Mouse (Mus musculus): ENCODE results near the gene Mettl6. TPM values are rescaled to one million over a fixed set of nuclear protein-coding genes. Genes with fewer than 3 reads are reported as not detected.

Gene Mettl6
- 80.7 and 81.5 TPM in 2 replicates for polyA plus RNA-seq (2016; fragmentation: Nextera tagmentation; extraction: Ambion mirVana)

DNA sequence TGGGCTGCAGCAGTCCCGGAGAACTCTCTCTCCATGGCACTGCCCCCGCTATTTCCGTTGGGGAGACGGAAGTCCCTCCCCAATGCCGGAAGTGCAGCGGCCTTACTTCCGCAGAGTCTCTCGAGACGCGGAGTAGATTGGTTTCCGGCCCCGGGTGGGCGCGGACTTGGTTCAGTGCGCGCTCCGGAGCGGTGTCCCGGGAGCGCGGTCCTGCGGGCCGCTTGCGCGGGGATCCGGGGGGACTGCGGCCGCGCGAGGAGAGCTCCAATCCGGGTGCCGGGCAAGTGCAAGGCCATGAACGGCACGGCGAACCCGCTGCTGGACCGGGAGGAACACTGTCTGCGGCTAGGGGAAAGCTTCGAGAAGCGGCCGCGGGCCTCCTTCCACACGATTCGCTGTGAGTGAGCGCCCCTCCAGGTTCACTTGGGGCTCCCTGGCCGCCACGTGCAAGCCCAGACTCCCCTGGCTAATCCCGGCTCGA is at the start of gene Mettl6:
Gene Mettl6 (minus strand): TSS at position 66 of the 481 bp plus-strand sequence.
- Histone ChIP-seq H3K4me1 (peaks cover 31% of the 10 kb centered on the region), H3K36me3 (peaks cover 53% of the 10 kb centered on the region), H3K27ac (replicated peaks) (peak within 1 kb of the TSS; percentile 94), H3K4me3 (peak within 1 kb of the TSS; percentile 95), H3K27me3 (ENCODE audit: low read depth, poor library complexity, severe bottlenecking) (no peaks in the 10 kb centered on the region), H3K9me3 (replicated peaks) (no peaks in the 10 kb centered on the region)
- DNase-seq (ENCODE audit: low spot score): peak; percentile 91
- WGBS: 0% methylated on average over 49 of the region's 49 CpGs

DNA sequence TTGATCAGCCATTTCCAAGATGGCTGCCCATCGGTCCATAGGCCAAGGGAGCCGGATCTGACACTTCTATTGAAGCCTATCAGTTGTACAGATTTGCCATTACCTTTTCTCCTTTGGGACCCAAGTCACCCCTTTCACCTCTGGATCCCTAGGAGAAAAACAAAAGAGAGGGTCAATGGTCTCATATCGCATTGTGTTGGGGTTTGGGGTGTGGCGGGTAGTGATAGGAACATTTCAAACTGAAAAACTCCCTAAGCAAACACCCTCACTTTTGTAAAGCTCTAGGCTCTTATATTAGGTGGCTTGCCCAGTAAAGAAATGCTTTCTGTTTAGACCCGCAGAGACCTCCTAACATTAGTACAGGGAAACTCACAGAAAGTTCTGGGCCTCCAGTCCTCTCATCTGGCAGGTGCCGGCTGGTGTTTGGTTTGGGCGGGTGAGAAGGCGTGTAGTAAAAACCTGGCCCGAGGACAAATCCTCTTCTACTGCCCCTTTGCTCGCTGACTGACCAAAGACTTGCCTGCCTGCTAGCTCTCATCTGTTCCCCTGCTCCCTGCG is 49.1 kb upstream of the Mettl6 start:
- H3K36me3 ChIP-seq: no peaks in the 10 kb centered on the region
- H3K27ac ChIP-seq (replicated peaks): peak overlapping the region; percentile 38; the same call in 1 of the 2 replicates
- H3K27me3 ChIP-seq (ENCODE audit: low read depth, poor library complexity, severe bottlenecking): no peaks in the 10 kb centered on the region
- no peak for DNase-seq (ENCODE audit: low spot score)
- H3K4me3 ChIP-seq: no peak overlapping the region
- 80% methylated on average over 11 of the region's 11 CpGs for WGBS
- H3K4me1 ChIP-seq: peaks cover 6% of the 10 kb centered on the region; the same call in 1 of the 2 replicates
- H3K9me3 ChIP-seq (replicated peaks): no peaks in the 10 kb centered on the region

DNA sequence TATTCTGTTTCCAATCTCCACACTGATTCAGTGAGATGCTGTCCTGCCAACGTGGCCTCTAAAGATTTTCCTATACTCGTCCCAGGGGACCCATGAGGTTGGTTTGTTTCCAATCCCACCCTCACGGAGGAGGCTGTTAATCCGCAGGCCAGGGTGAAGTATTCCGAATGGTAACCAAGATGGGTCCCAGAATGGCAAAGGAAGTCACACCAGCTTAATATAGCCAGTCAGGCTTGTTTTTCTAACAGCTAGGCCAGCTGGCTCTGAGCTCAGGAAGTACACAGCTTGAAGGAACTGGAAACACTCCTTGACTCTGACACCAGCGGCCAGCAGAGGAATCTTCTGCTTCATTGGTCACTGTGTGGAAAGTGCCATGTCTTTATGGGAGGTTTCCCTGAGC is 42.5 kb upstream of the Mettl6 start:
- H3K27me3 ChIP-seq (ENCODE audit: low read depth, poor library complexity, severe bottlenecking): no peaks in the 10 kb centered on the region
- no peaks in the 10 kb centered on the region for H3K9me3 ChIP-seq (replicated peaks)
- no peak overlapping the region for H3K4me3 ChIP-seq
- H3K27ac ChIP-seq (replicated peaks): no peak overlapping the region
- no peaks in the 10 kb centered on the region for H3K36me3 ChIP-seq
- 76% methylated on average over 6 of the region's 6 CpGs for WGBS
- no peaks in the 10 kb centered on the region for H3K4me1 ChIP-seq
- DNase-seq (ENCODE audit: low spot score): no peak

DNA sequence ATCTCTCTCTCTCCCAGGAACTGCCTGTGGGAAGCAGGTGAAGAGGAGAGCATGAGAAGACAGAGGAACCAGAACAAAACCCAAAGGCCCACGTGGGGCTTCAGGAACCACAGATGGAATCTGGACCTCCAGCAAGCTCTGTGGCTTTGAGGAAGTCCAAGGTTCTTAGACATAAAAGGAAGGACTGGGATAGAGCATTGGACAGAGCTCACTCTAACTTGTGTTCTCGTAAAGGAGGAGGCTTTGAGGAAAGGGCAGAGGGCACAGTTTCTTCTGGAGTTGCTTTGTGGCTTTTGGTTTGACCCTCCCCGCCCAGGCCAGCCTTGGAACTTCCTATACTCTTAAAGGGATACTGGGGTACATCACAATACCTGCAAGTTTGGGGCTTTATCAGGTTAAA is 37.8 kb upstream of the Mettl6 start:
- no peak overlapping the region for H3K27ac ChIP-seq (replicated peaks)
- H3K4me1 ChIP-seq: 0 out of 2 replicates have a peak, but pooled peaks cover 2% of the 10 kb centered on the region
- 70% methylated on average over 3 of the region's 3 CpGs for WGBS
- H3K9me3 ChIP-seq (replicated peaks): no peaks in the 10 kb centered on the region
- H3K36me3 ChIP-seq: no peaks in the 10 kb centered on the region
- no peak for DNase-seq (ENCODE audit: low spot score)
- no peak overlapping the region for H3K4me3 ChIP-seq
- no peaks in the 10 kb centered on the region for H3K27me3 ChIP-seq (ENCODE audit: low read depth, poor library complexity, severe bottlenecking)

DNA sequence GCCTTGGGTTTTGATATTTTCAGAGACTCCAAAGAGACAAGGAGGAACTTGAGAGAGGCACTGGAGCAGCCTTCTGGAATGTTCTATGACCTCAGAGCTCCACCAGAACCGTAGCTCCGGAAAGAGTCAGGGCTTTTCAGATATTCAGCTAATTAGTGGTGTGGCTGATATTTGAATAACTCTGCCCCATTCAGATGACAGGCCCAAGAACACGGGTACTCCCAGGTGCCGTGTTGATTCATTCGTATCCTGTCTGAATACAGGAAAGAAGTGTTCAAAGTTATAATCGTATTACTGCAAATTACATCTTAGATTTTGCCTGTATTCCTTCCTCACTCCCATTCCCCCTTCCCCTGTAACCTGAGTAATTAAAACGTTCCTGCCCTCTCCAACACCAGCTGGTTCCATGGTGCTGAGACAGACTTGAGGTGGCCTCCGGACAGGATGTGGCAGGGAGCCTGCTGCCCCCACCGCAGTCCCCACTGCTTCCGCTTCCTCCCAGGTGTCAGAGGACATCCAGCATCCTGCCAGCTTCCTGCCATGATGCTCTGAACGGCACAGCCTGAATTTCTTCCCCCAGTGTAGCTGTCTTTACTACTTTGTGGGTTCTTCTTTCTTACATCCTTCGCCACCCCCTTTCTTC is 36.8 kb upstream of the Mettl6 start:
- no peak for DNase-seq (ENCODE audit: low spot score)
- Histone ChIP-seq H3K27ac (replicated peaks) (no peak overlapping the region), H3K4me1 (0 out of 2 replicates have a peak, but pooled peaks cover 2% of the 10 kb centered on the region), H3K9me3 (replicated peaks) (no peaks in the 10 kb centered on the region), H3K36me3 (no peaks in the 10 kb centered on the region), H3K27me3 (ENCODE audit: low read depth, poor library complexity, severe bottlenecking) (no peaks in the 10 kb centered on the region), H3K4me3 (no peak overlapping the region)
- 75% methylated on average over 12 of the region's 12 CpGs for WGBS

DNA sequence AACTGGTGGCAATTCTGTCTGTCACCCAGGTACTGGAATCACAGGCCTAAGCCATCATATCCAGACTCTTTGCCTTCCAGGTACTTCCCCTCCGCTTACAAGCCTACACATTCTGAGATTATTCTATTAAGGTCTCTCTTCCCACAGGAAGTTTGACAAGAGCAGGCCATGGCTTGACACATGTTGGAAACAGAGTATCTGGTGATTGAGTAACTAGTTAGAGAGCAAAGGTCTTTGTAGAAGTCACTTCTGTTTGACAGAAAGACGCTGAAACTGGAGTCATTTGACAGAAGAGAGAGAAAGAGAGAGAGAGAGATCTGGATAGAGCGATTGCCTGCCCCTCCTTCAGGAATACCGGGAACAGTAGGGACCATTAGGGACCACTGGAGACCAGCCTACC is 36.0 kb upstream of the Mettl6 start:
- H3K9me3 ChIP-seq (replicated peaks): no peaks in the 10 kb centered on the region
- H3K36me3 ChIP-seq: no peaks in the 10 kb centered on the region
- no peaks in the 10 kb centered on the region for H3K27me3 ChIP-seq (ENCODE audit: low read depth, poor library complexity, severe bottlenecking)
- 0 out of 2 replicates have a peak, but pooled peaks cover 2% of the 10 kb centered on the region for H3K4me1 ChIP-seq
- DNase-seq (ENCODE audit: low spot score): no peak
- WGBS: 86% methylated on average over 4 of the region's 4 CpGs
- no peak overlapping the region for H3K4me3 ChIP-seq
- H3K27ac ChIP-seq (replicated peaks): no peak overlapping the region

DNA sequence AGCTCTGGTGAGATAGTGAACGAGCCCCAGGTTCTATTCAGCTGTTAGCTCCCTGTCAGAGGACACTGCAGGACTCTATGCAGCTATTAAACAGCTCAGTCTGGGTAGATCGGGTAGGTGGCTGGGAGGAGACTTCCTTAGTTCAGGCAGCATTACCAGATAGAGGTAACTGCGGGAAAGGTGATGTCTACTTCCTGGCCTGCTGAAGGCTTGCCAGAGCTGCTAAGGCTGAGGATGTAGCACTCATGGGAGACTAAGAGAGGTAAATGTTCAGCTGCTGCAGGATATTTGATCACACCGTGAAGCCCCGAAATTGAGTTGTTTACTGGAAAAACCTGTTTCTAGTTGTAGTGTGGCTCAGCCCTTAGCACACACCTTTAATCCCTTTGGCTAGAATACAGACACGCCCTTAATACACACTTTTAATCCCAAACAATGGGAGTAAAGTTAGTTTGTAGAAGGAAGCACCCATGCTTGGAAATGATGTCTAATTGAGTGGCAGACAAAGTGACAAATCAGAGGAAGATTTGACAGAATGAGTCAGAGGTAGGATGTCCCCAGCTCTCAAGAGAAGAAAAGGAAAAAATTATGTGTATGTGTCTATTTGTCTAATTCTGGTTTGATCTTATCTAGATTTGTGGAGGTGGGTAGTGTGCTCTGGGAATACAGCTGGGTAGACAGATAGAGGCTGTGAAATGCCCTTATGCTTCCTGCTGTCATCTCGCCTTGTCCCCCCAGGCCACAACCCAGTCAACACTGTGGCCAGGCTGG is 30.4 kb upstream of the Mettl6 start:
- no peak overlapping the region for H3K27ac ChIP-seq (replicated peaks)
- WGBS: 81% methylated on average over 7 of the region's 7 CpGs
- no peak overlapping the region for H3K4me3 ChIP-seq
- no peaks in the 10 kb centered on the region for H3K36me3 ChIP-seq
- H3K4me1 ChIP-seq: 0 out of 2 replicates have a peak, but pooled peaks cover 2% of the 10 kb centered on the region
- no peaks in the 10 kb centered on the region for H3K9me3 ChIP-seq (replicated peaks)
- H3K27me3 ChIP-seq (ENCODE audit: low read depth, poor library complexity, severe bottlenecking): no peaks in the 10 kb centered on the region
- no peak for DNase-seq (ENCODE audit: low spot score)

DNA sequence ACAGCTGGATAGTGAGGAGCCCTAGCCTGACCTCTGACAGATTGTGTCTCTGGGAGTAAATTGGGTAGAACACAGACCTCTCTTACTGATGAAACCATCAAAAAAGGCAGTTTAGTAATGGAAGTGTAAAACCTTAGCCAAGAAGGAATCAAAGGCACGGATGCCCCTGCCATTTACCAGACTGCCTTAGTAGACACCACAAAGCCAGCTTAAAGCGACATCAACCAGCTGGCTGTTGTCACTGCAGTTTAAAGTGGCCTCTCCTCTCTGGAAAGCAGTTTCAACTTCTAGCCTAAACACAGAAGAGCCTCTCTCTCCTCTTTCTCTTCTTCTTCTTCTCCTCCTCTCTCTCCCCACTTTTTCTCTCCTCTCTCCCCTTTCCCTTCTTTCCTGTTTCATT is 26.5 kb upstream of the Mettl6 start:
- no peaks in the 10 kb centered on the region for H3K36me3 ChIP-seq
- H3K9me3 ChIP-seq (replicated peaks): no peaks in the 10 kb centered on the region
- WGBS: 83% methylated on average over 2 of the region's 2 CpGs
- H3K4me1 ChIP-seq: 0 out of 2 replicates have a peak, but pooled peaks cover 5% of the 10 kb centered on the region
- no peak for DNase-seq (ENCODE audit: low spot score)
- no peak overlapping the region for H3K4me3 ChIP-seq
- no peaks in the 10 kb centered on the region for H3K27me3 ChIP-seq (ENCODE audit: low read depth, poor library complexity, severe bottlenecking)
- H3K27ac ChIP-seq (replicated peaks): no peak overlapping the region

DNA sequence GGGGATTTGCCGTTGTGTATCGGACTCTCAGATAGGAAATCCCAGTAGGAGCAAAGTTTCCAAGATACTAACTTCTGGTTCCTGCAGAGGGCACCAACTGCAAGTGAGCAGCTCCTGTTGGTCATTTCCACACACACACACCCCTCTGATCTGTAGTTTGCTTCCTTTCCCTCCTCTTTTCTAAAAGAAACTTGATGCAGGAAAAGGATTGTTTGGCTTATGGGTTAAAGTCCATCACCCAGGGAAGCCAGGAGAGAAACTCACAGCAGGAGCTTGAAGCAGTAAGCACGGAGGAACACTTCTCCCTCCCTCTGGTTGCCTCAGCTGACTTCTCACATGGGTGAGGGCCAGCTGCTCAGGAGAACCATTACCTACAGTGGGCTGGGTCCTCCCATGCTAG is 24.3 kb upstream of the Mettl6 start:
- Histone ChIP-seq H3K4me3 (no peak overlapping the region), H3K36me3 (peaks cover 2% of the 10 kb centered on the region; the same call in 1 of the 2 replicates), H3K9me3 (replicated peaks) (peaks cover 8% of the 10 kb centered on the region; the same call in 1 of the 2 replicates), H3K4me1 (0 out of 2 replicates have a peak, but pooled peaks cover 5% of the 10 kb centered on the region), H3K27me3 (ENCODE audit: low read depth, poor library complexity, severe bottlenecking) (no peaks in the 10 kb centered on the region), H3K27ac (replicated peaks) (no peak overlapping the region)
- WGBS: 57% methylated on average over 3 of the region's 3 CpGs
- DNase-seq (ENCODE audit: low spot score): no peak

DNA sequence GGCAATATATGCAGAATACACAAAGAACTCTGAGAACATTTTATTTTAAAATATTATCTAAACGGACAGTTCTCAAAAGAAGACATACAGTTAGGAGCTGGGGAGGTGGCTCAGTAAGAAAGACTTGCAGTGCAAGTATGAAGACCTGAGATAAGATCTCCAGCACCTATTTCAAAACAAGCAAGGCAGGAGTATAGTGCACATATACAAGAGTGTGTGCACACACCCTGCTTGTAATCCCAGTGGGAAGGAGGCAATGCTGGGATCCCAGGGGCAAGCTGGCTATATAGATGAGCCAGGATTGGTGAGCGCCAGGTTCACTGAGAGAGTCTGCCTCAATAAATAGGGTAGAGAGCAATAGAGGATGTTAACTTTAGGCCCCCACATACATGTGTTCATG is 21.1 kb upstream of the Mettl6 start:
- Histone ChIP-seq H3K4me3 (no peak overlapping the region), H3K36me3 (peaks cover 15% of the 10 kb centered on the region), H3K9me3 (replicated peaks) (peaks cover 11% of the 10 kb centered on the region; the same call in 1 of the 2 replicates), H3K4me1 (0 out of 2 replicates have a peak, but pooled peaks cover 5% of the 10 kb centered on the region), H3K27ac (replicated peaks) (no peak overlapping the region), H3K27me3 (ENCODE audit: low read depth, poor library complexity, severe bottlenecking) (no peaks in the 10 kb centered on the region)
- no peak for DNase-seq (ENCODE audit: low spot score)
- WGBS: 91% methylated on average over 2 of the region's 2 CpGs

DNA sequence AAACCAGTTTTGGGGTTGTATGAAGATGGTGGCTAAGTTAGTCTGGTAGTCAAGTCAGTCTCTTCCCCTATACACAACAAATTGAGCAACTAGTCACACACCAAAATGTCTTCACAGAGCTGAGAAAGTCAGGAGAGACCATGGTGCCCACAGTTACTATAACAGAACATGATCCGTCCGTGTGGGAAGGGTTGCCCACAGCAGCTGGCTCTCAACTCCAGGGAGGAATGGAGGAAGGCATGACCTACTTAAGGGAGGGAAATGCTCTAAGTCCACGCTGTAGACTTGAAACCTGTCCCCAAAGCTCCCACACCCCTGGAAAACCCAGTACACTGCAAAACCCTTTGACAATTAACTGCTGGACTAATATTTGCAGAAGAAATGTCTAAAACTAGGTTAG is 15.5 kb upstream of the Mettl6 start:
- WGBS: 91% methylated on average over 3 of the region's 3 CpGs
- H3K27ac ChIP-seq (replicated peaks): no peak overlapping the region

DNA sequence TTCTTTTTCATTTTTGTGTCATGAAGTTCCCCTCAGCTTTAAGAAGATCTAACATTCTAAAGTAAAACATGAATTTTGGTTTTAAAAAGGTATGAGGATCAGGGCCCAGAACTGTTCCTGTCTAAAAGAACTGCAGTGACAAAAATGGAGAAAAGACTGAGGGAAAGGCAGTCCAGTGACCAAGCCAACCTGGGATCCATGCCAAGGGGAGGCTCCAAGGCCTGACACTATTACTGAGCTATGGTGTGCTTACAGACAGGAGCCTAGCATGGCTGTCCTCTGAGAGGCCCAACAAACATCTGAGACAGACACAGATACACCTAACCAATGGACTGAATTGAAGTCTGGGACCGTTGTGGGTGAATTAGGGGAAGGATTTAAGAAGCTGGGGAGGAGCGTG is 15.1 kb upstream of the Mettl6 start:
- Histone ChIP-seq H3K4me1 (no peaks in the 10 kb centered on the region), H3K27me3 (ENCODE audit: low read depth, poor library complexity, severe bottlenecking) (no peaks in the 10 kb centered on the region), H3K9me3 (replicated peaks) (peaks cover 11% of the 10 kb centered on the region; the same call in 1 of the 2 replicates), H3K27ac (replicated peaks) (no peak overlapping the region), H3K36me3 (peaks cover 72% of the 10 kb centered on the region), H3K4me3 (no peak overlapping the region)
- WGBS: 93% methylated on average over 2 of the region's 2 CpGs
- no peak for DNase-seq (ENCODE audit: low spot score)

More for the DNA sequence above, 15.5 kb upstream of the Mettl6 start:
- H3K4me3 ChIP-seq: no peak overlapping the region
- no peaks in the 10 kb centered on the region for H3K4me1 ChIP-seq
- DNase-seq (ENCODE audit: low spot score): no peak
- no peaks in the 10 kb centered on the region for H3K27me3 ChIP-seq (ENCODE audit: low read depth, poor library complexity, severe bottlenecking)
- peaks cover 11% of the 10 kb centered on the region; the same call in 1 of the 2 replicates for H3K9me3 ChIP-seq (replicated peaks)
- H3K36me3 ChIP-seq: peaks cover 68% of the 10 kb centered on the region

Measured in midbrain, embryonic 10.5 days (tissue).